Mouse (Mus musculus): Measurements from ENCODE around the gene Tkfc.
"Not testable (repeated sequence)": the region's sequence is repeated elsewhere in the genome, so short reads cannot be mapped to it uniquely, and the experiment has no call there.

The Tkfc gene

DNA sequence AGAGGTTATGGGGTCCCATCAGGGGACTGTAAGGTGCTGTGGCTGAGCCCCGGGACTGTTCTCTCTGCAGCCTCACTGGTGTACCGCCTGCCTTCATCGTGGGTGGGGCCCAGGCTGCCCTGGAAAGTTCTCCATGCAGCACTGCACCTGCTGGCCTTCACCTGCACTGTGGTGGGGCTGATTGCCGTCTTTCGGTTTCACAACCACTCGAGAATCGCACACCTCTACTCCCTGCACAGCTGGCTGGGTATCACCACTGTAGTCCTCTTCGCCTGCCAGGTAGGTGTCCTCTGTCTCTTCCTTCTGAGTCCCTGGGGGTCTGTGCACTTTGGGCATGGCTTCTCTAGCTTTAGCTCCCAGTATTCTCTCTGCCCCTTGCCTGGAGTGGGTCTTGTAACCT, 20.3 kb downstream of the Tkfc start:
- no peak for DNase-seq

DNA sequence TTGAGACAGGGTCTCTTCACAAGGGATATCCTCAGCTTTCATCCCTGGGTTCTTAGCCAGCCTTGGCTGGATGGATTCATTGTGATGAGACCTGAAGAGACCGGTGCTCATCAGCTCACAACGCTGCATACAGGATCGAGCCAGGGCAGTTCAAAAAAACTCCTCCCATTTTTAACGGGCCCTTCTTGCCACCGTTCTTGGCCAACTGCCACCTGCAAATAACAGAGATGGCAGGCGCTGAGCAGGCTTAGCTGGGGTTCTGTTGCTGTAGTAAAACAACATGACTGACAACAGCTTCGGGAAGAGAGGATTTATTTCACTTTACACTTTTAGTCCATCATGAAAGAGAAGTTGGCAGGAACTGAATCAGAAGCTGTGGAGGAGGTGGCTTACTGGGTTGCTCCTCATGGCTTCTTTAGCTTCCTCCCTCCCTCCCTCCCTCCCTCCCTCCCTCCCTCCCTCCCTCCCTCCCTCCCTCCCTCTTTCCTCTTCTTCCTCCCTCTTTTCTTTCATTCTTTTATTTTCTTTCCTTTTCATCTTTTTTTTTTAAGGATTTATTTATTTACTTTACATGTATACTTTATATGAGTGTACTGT, 21.8 kb downstream of the Tkfc start:
- DNase-seq = no peak

DNA sequence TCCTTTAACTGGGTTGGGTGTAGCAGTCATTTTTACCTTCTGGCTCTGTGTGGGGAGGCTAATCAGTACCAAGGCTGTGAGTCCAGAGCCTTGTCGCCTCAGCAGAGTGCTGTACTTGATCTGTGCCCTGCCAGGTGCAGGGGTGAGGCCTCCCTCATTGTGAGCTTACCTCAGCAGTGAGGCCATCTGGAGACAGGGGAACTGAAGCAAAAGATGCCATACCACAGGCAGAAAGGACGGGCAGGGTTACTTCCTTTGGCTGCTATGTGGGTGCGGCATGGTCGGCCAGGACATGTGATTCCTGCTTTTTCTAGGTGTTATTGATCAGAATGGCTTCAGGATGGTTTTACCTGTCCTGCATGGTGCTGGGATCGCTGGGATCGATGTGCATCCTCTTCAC, 23.5 kb downstream of the Tkfc start:
- DNase-seq = no peak

DNA sequence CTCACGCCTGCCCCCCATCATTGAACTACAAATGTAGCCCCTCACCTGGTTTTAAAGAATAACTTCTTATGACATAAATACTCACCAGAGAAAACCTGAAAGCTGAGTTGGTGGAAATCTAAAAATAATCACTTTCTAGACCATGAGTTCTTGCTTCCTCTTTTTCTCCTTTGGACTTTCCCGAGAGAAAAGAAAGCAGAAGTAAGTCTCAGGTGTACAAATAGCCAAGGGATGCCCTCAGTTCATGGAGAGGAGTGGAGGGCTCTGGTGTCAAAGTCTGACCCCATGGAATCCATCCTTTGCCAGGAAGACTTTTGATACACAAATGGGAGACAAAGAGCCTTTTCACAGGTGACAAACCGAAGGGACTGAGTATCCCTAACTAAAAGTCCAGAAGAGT, 24.7 kb downstream of the Tkfc start:
- DNase-seq = no peak

DNA sequence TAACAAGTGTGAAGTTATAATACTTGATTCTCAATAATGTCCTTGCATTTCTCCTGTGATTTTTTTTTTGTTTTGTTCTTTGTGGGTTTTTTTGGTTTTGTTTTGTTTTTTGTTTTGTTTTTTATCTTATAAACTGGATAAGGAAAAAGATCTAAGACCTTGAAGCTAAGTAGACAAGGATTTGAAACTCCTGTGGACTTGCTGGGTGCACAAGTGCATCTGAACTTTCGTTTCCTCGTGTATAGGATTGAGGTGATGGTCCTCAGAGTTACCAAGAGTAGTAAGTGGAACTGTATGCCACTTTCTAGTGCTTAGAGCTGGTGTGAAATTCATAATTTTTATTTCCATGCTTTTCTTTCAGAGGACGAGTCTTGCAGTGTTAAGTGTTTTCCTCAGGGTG, 25.4 kb downstream of the Tkfc start:
- DNase-seq = no peak

DNA sequence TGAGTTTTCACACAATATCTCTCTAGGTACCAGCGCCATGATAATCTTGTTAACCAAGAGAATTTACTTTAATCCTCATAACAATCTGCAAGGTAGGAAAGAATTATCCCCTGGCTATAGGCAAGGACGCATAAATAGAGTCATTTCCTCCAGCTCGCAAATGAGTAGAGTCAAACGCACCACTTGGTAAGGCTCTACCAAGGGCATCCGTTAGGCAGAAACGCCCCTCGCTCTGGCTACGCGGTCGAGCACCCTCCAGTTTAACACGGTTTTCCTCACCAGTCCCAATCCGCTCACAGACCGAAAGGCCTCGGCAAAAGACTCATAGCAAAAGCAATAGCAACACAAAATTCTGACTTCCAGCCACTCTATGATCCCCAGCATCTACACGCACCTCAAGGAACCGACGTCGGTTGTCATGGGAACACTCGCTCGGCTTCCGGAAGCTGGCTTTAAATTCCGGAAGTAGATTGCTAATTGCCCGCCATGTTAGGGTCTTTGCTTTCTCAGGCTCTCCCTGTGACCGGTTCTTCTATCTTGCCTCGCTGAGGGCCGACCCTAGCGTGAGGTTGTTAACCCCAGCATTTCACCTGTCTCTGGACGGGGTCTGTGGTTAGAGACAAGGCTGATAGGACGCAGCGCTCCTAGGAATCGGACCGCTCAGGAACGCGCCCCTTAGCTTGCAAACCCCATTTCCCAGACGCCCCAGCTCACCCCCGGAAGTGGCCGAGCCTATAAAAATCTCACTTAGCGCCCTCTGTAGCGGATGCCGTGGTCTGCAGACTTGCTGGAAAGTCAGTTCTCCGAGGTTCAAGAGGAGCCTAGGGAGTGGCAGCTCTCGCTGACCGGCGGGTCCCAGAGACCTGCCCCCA, 28.5 kb downstream of the Tkfc start, which contains the start of the genes Cyb561a3 and Tmem138:
Gene Cyb561a3, plus strand, starts transcription at position 483 of the 872 bp plus-strand sequence.
Gene Tmem138, minus strand, starts transcription at position 673 of the 872 bp plus-strand sequence.
- DNase-seq = peak; percentile 92

DNA sequence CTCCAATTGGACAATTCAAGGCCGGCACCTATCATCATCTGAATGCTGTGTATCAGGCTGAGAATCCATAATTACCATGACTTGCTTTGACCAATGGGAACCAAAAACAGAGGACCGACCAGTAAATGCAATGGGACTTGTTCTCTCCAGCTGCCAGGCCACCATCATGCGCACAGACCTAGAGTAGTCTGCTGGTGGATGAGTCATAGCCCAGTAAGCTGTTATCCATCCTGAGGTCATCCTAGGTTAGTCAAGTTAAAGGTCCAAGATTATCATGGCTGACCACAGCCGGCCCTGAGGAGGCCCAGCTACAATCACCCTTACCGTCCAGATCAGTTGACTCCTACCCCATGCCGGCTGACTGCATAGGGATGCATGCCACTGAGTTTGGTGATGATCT, 35.8 kb downstream of the Tkfc start:
- no peak for DNase-seq

DNA sequence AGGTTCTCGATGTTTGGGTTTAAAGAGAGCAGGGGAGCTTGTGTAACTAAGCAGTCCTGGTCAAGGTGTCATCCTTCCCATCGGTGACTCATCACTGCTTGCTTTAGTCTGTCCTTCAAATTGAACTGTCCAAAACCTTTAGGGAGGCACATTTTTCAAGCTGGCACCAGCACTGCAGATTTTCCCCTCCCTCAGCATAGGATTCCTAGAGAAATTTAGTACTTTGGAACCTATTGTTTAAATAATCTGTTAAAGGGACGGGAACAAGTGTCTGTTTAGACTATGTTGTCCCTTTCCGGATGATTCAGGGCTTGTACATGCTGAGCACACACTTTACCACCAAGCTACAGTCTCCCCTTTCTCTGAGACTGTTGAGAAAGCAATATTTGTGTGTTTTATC, 40.2 kb downstream of the Tkfc start:
- no peak for DNase-seq

DNA sequence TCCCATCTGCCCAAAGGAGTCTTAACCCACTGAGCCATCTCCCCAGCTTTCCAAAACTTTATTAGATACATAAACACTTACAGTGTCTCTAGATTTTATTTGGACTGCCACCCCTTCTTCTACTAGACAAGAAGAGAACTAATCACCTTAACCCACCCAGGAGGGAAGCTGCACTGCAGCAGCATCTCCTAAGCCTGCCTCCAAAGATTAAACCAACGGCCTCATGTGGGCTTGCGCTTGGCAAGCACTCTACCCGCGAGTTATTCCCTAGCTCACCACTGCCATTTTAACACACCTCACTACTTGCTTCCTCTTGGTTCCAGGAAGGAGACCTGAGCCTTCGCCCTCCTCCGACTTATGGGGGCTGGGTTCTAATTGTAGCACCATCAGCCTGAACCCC, 41.2 kb downstream of the Tkfc start:
- no peak for DNase-seq

DNA sequence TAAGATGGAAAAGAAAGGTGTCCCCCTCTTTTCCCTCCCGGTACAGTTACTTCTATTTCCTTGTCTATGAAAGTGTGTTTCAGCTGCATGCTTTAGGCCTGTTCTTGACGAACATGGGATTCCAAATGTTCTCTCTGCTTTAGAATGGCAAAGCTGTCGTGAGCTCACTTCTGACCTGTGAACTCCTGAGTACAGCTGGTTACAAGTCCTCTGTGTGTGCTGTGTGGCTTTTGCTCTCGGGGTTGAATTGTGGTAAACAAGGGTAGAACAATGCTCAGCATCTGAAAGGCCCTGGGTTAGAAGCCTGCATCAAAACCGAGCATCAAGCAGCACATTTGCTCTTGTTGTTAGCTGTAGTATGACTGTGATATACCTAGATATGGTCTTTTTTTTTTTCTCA, 43.1 kb downstream of the Tkfc start:
- DNase-seq = no peak

DNA sequence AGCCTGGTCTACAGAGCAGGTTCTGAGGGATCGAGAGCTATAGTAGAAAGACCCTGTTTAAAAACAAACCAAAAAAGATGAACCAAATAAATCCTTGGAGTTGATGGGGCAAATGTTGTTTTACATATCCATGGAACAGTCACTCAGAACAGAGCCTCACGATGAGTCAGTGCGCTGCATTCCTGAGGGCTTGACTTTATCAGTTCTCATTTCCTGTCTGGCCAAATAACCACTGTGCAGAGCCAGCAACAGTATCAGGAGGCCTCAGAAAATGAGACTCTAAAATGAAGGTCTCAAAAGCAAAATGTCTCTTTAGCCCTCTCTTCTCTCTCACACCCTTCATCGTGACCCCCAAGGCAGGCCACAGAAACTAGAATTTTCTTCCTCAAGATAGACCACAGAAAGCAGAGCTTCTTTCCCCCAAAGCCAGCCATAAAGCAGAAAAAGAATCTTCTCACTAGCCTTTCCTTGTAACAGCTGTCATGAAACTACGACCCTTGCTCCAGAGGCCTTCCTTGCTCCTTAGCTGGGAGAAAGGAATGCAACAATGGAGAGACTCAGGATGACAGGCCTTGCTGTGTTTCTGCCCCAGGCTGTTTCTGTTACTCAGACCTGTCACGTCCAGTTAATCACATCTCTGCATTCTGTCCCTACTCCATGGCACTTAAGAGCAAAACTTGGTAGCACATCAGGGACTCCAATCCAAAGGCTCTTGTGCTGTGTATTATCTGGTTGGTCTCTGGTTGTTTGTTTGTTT, 43.7 kb downstream of the Tkfc start:
- no peak for DNase-seq

DNA sequence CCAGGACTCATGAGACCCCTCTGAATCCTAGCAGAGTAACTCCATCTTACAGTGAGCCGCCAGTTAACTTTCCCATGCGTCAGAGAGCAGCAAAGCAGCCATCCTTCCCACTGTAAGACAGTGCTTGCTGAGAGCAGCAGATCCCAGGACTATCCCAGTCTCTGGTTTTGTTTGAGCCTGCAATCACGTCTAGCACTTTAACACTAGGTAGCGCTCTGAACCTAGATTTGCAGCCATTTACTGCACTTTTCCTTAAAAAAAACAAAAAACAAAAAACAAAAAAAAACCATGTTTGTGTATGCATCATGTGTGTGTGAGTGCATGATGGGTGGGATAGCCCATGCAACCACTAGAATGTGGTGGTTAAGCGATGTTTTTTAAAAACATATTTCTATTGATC, 45.3 kb downstream of the Tkfc start:
- DNase-seq = no peak

DNA sequence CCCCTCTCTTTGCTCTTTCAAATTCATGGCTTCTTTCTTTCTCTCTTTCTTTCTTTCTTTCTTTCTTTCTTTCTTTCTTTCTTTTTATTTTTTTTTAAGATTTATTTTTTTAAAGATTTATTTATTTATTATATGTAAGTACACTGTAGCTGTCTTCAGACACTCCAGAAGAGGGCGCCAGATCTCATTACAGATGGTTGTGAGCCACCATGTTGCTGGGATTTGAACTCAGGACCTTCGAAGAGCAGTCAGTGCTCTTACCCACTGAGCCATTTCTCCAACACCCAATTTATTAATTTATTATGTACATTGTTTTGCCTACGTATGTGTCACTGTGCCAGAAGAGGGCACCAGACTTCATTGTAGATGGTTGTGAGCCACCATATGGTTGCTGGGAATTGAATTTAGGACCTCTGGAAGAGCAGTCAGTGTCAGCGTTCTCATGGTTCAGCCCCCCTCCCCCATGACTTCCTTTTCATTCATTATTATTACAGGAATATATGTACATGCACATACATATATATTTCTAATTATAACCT, 47.5 kb downstream of the Tkfc start:
- not testable (repeated sequence) for DNase-seq

DNA sequence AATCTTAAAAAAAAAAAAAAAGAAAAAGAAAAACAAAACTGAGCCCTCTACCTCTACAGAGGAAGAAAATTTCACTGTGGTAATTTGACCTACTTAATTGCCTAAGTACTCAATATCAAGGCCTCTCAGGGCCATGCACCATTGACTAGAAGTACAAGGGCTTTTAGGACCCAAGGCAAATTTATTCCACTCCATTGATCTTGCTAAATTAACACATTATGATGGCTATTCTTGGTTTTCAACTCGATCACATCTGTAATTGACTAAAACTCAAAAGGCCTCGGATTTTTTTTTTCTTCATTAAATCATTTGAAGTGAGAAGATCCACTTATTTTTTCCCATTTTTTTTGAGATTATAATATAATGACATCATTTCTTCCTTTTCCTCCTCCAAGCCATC, 48.0 kb downstream of the Tkfc start:
- no peak for DNase-seq

DNA sequence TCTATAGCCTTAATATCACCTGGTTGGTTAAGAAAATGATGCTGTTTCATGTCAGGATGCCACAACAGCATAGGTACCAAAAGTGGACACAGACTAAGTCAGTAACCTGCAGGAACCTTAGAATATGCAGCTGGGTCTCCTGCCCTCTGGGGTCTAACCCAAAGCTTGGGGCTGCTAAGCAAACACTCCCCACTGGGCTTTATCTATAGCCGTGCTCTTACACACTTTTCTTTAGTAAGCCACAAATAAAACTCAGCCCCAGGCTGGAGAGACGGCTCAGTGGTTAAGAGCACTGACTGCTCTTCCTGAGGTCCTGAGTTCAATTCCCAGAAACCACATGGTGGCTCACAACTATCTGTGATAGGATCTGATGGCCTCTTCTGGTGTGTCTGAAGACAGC, 48.5 kb downstream of the Tkfc start:
- DNase-seq = no peak

DNA sequence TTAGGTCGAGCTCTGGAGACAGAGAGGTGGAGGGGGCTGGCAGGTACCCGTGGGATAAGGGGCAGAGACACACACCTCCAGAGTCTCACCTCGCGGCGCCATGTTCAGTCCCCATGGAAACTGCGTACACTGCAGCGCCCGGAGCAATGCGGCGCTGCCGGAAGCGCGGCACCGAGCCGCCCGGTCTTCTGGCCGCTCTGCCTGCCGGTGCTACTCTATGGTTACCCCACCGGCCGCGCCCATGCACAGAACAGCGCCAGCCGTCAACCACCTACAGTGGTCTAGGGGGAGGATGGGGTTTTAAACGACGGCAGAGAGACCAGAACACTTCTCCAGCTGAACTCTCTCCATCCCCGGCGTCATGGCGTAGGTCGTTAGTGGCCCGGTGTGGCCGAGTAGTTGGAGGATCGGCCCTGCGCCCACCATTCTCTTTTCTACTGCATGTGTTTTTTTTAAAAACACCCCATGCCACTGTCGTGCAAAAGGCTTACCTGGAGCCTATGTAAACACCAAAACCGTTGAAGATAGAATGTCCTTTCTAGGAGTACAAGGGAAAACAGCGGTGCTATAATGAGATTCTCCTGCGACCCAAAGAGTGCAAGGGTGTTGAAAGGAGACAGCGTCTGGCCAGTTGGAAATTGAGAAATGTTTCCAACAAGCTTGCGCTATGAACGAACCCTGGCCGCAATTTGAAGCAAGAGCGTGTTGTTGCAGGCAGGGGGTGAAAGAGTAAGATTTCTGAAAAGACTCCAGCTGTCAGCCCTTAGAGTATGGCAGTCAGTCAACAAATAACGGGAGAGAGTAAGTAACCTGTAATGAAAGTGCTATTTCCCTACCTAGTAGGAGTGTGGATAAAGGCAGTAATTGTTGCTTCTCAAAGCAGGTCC, 49.6 kb downstream of the Tkfc start, which contains the start of gene Tmem216:
Gene Tmem216, minus strand, starts transcription at position 615 of the 887 bp plus-strand sequence.
- peak; percentile 83 for DNase-seq

DNA sequence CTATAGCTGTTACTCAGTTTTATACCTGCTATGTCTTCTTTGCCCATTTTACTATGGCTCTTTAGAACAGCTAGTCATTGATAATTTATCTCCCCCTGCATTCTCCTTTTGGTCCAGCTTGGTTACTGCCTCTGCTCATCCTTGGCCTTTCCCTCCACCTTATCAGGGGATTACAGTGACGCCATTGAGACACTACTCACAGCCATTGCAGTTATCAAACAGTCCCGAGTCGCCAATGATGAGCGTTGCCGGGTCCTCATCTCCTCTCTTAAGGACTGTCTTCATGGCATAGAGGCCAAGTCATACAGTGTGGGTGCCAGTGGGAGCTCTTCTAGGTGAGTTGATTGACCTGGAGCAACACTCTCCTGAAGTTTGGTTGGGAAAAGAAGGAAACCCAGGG, 66.0 kb downstream of the Tkfc start:
- DNase-seq = no peak

Data from cerebellum, adult 9-10 months (tissue).